Mouse (Mus musculus): ENCODE measurements around the gene Svopl. TPM values are rescaled to one million over a fixed set of nuclear protein-coding genes. Genes with fewer than 3 reads are reported as not detected.

Svopl gene
- polyA plus RNA-seq (2014; fragmentation: Illumina TruSeq; extraction: RNeasy Lipid Tissue Mini Kit (QIAGEN cat#74804); ENCODE audit: low replicate concordance), result 0.26 TPM

DNA sequence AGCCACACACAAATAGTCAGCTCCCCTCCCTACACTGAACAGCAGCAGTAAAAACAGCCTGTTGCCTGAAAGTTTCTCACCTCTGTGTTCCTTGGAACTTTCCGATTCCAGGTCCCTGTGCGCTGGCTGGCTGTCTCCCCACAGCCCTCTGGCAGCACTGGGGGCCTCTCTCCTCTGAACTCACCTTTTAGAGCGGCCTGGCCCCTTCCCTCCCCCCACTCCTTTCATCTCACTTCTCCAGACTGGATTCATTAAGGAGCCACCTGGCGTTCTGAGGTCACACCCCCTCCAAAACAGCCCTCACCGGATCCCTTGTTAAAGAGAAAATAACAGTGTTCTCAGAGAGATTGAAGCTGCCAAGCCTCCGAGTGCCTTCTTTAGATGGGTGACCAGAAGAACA is at the start of gene Svopl:
Svopl (minus strand) TSS at position 159 of the 400 bp plus-strand sequence.

Other genes with a start within 250 kb of the Svopl start
- 39.7 TPM for gene Trim24, start 176.2 kb downstream of the Svopl start, polyA plus RNA-seq (2014; fragmentation: Illumina TruSeq; extraction: RNeasy Lipid Tissue Mini Kit (QIAGEN cat#74804); ENCODE audit: low replicate concordance)
- gene Tmem213, start 62.3 kb upstream of the Svopl start, polyA plus RNA-seq (2014; fragmentation: Illumina TruSeq; extraction: RNeasy Lipid Tissue Mini Kit (QIAGEN cat#74804); ENCODE audit: low replicate concordance), result not detected
- gene Atp6v0a4, start 77.6 kb upstream of the Svopl start, polyA plus RNA-seq (2014; fragmentation: Illumina TruSeq; extraction: RNeasy Lipid Tissue Mini Kit (QIAGEN cat#74804); ENCODE audit: low replicate concordance), result not detected
- gene D630045J12Rik, start 207.0 kb upstream of the Svopl start, polyA plus RNA-seq (2014; fragmentation: Illumina TruSeq; extraction: RNeasy Lipid Tissue Mini Kit (QIAGEN cat#74804); ENCODE audit: low replicate concordance), result 0.11 TPM